Mouse (Mus musculus) heart, embryonic 16.5 days (tissue): Measurements from ENCODE around the gene Syt7. TPM values are rescaled to one million over a fixed set of nuclear protein-coding genes. Genes with fewer than 3 reads are reported as not detected.

ENCODE experiments used
- ATAC-seq: fragments of 200-750 bp; cut with Nextera tagmentation; replicated peaks from 2 replicates; pipeline ENCODE4 v1.8.0; 2017; ENCODE audit warnings: moderate number of reproducible peaks; ENCODE audit not compliant: insufficient read depth, low FRiP score; ENCODE audit errors: extremely low read depth
- H3K27ac ChIP-seq: fragments of 300-500 bp; sonication (generic); 2 replicates; pipeline ENCODE4 v1.5.1; 2014; ENCODE audit warnings: mild to moderate bottlenecking, low read length, control low read depth, moderate library complexity
- H3K27me3 ChIP-seq: fragments of 300-500 bp; sonication (generic); 2 replicates; pipeline ENCODE4 v1.6.1; 2014; ENCODE audit warnings: low read length, mixed read lengths; ENCODE audit not compliant: control insufficient read depth, insufficient read depth
- H3K36me3 ChIP-seq: fragments of 300-500 bp; sonication (generic); 2 replicates; pipeline ENCODE4 v1.6.1; 2014; ENCODE audit not compliant: control insufficient read depth, insufficient read depth
- H3K4me1 ChIP-seq: fragments of 300-500 bp; sonication (generic); 2 replicates; pipeline ENCODE4 v1.6.1; 2014; ENCODE audit warnings: low read length, mixed read lengths; ENCODE audit not compliant: control insufficient read depth, insufficient read depth
- H3K4me2 ChIP-seq: fragments of 300-500 bp; sonication (generic); 2 replicates; pipeline ENCODE4 v1.6.1; 2014; ENCODE audit warnings: low read depth, mild to moderate bottlenecking, control low read depth, low read length
- H3K4me3 ChIP-seq: fragments of 300-500 bp; sonication (generic); 2 replicates; pipeline ENCODE4 v1.5.1; 2014; ENCODE audit warnings: mild to moderate bottlenecking, control low read depth, low read length
- H3K9ac ChIP-seq: fragments of 300-500 bp; sonication (generic); 2 replicates; pipeline ENCODE4 v1.6.1; 2014; ENCODE audit warnings: low read length, control low read depth
- H3K9me3 ChIP-seq: fragments of 300-500 bp; sonication (generic); replicated peaks from 2 replicates; pipeline ENCODE4 v1.6.1; 2016; ENCODE audit warnings: low read length; ENCODE audit not compliant: control insufficient read depth
- WGBS: fragments of 180-500 bp; shearing (Covaris S2); extraction: QIAGEN DNeasy Blood & Tissue Kit; methylation state at CpG from one replicate; pipeline ENCODE4 v1.1.7; 2014; 5-methylcytosine and 5-hydroxymethylcytosine counted together
- polyA plus RNA-seq: library from polyadenylated mRNA; unstranded; fragments of >200 nt; fragmentation: Nextera tagmentation; extraction: Ambion mirVana; gene quantifications from 2 replicates; pipeline ENCODE4 v1.2.1, GENCODE M21; 2015

The Syt7 gene
- polyA plus RNA-seq, 1 experiment from 2014 or later: 0.49 TPM

DNA sequence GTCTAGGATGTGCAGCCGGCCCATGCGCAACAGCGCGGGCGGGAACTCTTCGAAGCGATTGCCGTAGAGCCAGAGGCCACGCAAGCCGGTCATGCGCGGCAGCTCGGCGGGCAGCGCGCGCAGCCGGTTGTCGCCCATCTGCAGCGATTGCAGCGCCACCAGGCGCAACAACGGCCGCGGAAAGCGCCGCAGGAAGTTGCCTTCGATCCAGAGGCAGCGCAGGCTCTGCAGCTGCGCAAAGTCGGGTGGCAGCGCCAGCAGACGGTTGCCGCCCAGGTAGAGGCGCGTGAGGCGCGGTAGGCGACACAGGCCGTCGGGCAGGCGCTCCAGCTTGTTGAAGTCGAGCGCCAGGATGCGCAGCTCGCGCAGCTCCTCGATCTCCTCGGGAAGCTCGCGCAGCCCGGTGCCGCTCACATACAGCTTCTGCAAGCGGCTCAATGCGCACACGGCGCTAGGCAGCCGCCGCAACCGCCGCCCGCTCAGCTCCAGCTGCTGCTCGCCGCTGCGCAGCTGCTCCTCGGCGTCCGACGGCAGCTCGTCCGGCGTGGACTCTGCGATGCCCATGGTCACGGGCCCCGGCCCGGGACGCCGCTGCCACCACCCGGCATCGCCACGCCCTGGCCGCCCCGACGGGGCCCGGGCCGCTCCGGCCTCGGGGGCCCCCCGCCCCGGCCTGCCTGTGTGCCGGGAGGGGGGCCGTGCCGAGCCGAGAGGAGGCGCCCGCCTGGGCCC lies 68.0 kb downstream of the Syt7 start, which contains the start of gene Lrrc10b:
Gene Lrrc10b, minus strand, starts transcription at position 722 of the 732 bp plus-strand sequence.
- H3K9ac ChIP-seq: peak within 1 kb of the TSS; percentile 21; the same call in 1 of the 2 replicates
- H3K4me2 ChIP-seq: peak within 1 kb of the TSS; percentile 73
- peak; percentile 43 for ATAC-seq
- H3K4me1 ChIP-seq: peaks cover 10% of the 10 kb centered on the region
- no peak within 1 kb of the TSS for H3K27ac ChIP-seq
- H3K27me3 ChIP-seq: peaks cover 96% of the 10 kb centered on the region
- H3K4me3 ChIP-seq: peak within 1 kb of the TSS; percentile 55
- under 1% methylated on average over 89 of the region's 96 CpGs for WGBS
- no peaks in the 10 kb centered on the region for H3K36me3 ChIP-seq
- H3K9me3 ChIP-seq: no peaks in the 10 kb centered on the region

DNA sequence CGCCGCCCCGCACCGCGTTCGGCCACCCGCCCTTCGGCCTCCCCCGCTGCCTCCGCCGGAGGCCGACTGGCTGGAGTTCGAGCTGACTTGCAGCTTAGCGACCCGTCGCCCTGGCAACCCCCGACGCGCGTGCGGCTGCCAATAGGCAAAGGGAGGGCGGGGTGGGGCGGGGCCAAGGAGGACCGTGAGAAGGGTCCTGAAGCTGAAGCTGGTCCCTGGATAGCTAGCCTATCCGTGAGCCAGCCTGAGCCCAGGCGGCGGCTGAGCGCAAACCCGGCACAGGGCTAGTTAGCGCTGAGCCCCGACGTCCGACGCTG lies 68.6 kb downstream of the Syt7 start:
- ATAC-seq: peak; percentile 69
- 1% methylated on average over 34 of the region's 34 CpGs for WGBS

DNA sequence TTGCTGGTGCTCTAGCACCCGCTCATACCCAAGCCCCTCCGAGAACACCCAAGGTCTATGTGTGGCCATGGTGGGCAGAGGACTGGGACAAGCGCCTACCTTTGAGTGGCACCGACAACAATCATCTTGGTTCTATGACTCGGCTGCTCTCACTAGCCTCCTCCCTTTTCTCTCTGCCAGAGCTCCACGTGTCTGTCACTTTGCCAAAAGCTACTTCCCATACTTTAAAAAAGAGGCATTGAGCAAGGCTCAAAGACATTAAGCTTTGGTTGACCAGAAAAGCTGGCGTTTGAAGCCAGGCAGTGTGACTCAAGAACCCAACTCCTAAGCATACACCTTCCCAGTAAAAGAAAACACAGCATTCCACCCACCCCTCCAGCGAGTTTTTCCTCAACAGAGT lies 69.2 kb downstream of the Syt7 start:
- Histone ChIP-seq H3K36me3 (no peaks in the 10 kb centered on the region), H3K4me2 (peak overlapping the region; percentile 73), H3K4me1 (peaks cover 10% of the 10 kb centered on the region), H3K9ac (no peak overlapping the region), H3K27me3 (peaks cover 92% of the 10 kb centered on the region), H3K9me3 (no peaks in the 10 kb centered on the region), H3K4me3 (peak overlapping the region; percentile 55), H3K27ac (no peak overlapping the region)
- 20% methylated on average over 8 of the region's 8 CpGs for whole genome bisulfite sequencing
- ATAC-seq: no peak

More for the DNA sequence above, 68.6 kb downstream of the Syt7 start:
- Histone ChIP-seq H3K36me3 (no peaks in the 10 kb centered on the region), H3K4me2 (peak overlapping the region; percentile 73), H3K27ac (no peak overlapping the region), H3K9me3 (no peaks in the 10 kb centered on the region), H3K4me1 (peaks cover 10% of the 10 kb centered on the region), H3K27me3 (peaks cover 96% of the 10 kb centered on the region), H3K4me3 (peak overlapping the region; percentile 55), H3K9ac (no peak overlapping the region)

DNA sequence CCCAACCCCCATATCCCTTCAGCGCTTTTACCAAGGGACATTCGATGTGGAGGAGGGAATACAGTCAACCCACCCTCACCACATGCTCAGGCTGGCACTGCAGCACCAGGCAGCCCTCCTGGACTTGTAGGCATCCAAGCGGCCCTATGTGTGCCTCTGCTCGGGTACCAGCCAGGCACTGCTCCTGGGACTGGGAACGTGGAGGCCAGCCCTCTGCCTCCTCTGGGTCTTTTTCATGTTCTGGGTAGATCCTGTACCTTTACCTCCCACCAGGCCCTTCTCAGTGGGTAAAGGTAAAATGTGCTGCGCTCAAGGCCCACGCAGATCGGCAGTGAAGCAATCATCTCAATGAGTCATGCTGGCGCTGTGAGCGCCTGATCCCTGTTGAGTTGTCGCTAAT lies 71.0 kb downstream of the Syt7 start:
- no peak for ATAC-seq
- WGBS: 52% methylated on average over 11 of the region's 11 CpGs

GRCm38 (mm10) chr19:10461584-10461983 lies 72.7 kb downstream of the Syt7 start:
- Histone ChIP-seq H3K36me3 (no peaks in the 10 kb centered on the region), H3K27ac (no peak overlapping the region), H3K9me3 (no peaks in the 10 kb centered on the region), H3K4me2 (no peak overlapping the region), H3K4me1 (peaks cover 10% of the 10 kb centered on the region), H3K4me3 (no peak overlapping the region), H3K9ac (no peak overlapping the region), H3K27me3 (peaks cover 78% of the 10 kb centered on the region)
- 32% methylated on average over 7 of the region's 7 CpGs for WGBS
- no peak for ATAC-seq

More for the DNA sequence above, 71.0 kb downstream of the Syt7 start:
- H3K4me2 ChIP-seq: no peak overlapping the region
- H3K27ac ChIP-seq: no peak overlapping the region
- H3K27me3 ChIP-seq: peaks cover 86% of the 10 kb centered on the region
- H3K4me1 ChIP-seq: peaks cover 10% of the 10 kb centered on the region
- no peaks in the 10 kb centered on the region for H3K9me3 ChIP-seq
- no peak overlapping the region for H3K9ac ChIP-seq
- H3K4me3 ChIP-seq: no peak overlapping the region
- H3K36me3 ChIP-seq: no peaks in the 10 kb centered on the region

DNA sequence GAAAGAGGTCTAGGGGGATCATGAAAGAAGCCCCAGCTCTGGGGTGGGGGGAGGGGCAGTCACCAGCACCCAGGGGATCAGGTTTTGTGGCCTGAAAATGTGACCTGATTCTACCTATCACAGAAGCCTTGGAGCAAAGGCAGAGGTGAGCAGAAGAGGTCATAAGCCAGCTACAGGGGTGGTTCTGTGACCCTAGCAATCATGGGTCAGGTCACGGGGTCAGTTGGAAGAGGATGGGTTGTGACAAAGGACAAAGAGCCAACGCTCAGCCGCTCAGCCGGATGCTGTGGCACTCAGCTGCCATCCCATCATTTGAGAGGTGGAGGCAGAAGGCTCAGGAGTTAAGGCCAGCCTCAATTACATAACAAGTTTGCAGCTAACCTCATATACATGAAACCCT lies 75.5 kb downstream of the Syt7 start:
- Histone ChIP-seq H3K4me3 (no peak overlapping the region), H3K36me3 (no peaks in the 10 kb centered on the region), H3K9me3 (no peaks in the 10 kb centered on the region), H3K27ac (no peak overlapping the region), H3K27me3 (peaks cover 62% of the 10 kb centered on the region), H3K4me1 (peaks cover 3% of the 10 kb centered on the region; the same call in 1 of the 2 replicates), H3K4me2 (no peak overlapping the region), H3K9ac (no peak overlapping the region)
- no peak for ATAC-seq
- WGBS: 45% methylated on average over 4 of the region's 4 CpGs

DNA sequence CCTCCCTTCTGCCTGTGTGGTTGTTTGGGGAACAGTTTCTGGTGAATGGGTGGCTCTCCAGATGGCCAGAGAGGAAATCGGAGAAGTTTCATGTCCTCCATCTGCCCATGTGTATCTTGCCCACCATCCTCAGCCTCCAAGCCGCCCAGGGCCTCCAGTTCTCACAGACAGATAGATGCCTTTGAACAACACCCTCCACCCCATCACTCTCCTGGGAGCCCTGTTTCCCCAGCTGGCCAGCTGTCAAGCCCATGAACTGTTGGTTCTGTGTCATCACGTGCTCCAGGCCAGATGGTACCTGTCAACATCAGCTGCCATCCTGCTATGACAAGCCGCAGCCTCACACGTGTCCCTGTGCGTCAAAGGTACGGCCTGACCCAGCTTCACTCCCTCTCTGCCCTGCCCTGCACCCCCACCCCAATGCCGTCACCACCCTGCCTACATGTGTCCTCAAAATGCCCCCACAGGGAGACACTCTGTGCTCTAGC lies 80.3 kb downstream of the Syt7 start:
- WGBS: 30% methylated on average over 8 of the region's 8 CpGs
- H3K27me3 ChIP-seq: peaks cover 28% of the 10 kb centered on the region
- ATAC-seq: no peak

DNA sequence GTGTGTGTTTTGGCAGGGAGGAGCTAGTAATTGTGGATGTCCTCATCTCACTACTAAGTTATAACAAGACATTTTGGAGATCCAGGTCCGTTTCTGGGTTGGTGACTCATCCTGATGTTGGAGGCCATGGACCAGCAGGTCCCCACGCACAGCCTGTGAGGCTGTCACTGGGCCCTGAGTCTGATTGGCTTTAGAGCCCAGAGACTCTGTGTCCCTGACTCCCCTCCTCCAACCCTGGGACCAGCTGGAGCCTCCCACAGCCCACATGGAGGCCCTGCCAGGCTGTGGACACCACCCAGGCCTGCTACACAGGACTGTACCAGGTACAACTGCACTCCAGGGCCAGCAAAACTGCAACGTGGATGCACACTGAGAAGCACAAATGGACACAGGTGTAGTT lies 84.1 kb downstream of the Syt7 start:
- Histone ChIP-seq H3K9me3 (no peaks in the 10 kb centered on the region), H3K36me3 (no peaks in the 10 kb centered on the region), H3K27me3 (peaks cover 26% of the 10 kb centered on the region), H3K4me2 (no peak overlapping the region), H3K9ac (no peak overlapping the region), H3K4me3 (no peak overlapping the region), H3K4me1 (peaks cover 3% of the 10 kb centered on the region; the same call in 1 of the 2 replicates), H3K27ac (no peak overlapping the region)
- WGBS: 75% methylated on average over 3 of the region's 3 CpGs
- no peak for ATAC-seq

More for the DNA sequence above, 80.3 kb downstream of the Syt7 start:
- Histone ChIP-seq H3K4me3 (no peak overlapping the region), H3K9me3 (no peaks in the 10 kb centered on the region), H3K4me2 (no peak overlapping the region), H3K9ac (no peak overlapping the region), H3K36me3 (no peaks in the 10 kb centered on the region), H3K27ac (no peak overlapping the region), H3K4me1 (peaks cover 3% of the 10 kb centered on the region; the same call in 1 of the 2 replicates)

- WGBS: 26% methylated on average over 6 of the region's 6 CpGs
- no peak; the same call in 1 of the 2 replicates for ATAC-seq
- Histone ChIP-seq H3K27ac (no peak overlapping the region), H3K9ac (no peak overlapping the region), H3K4me1 (peaks cover 3% of the 10 kb centered on the region; the same call in 1 of the 2 replicates), H3K4me3 (no peak overlapping the region), H3K4me2 (no peak overlapping the region), H3K9me3 (no peaks in the 10 kb centered on the region), H3K27me3 (peaks cover 33% of the 10 kb centered on the region), H3K36me3 (no peaks in the 10 kb centered on the region)
These were observed 84.9 kb downstream of the Syt7 start for GRCm38 (mm10) chr19:10473779-10474178.
